Mouse (Mus musculus): ENCODE data around the gene Ptchd3.

GRCm38 (mm10) chr11:121791446-121791845 lies 38.6 kb upstream of the Ptchd3 start:
- TF ChIP-seq CTCF (conservative IDR thresholded peaks at IDR 0.05; ENCODE audit: low read length) (no peak), NANOG (IDR thresholded peaks at IDR 0.05; ENCODE audit: borderline replicate concordance, low read length) (no peak), POU5F1 (IDR thresholded peaks at IDR 0.05; ENCODE audit: borderline replicate concordance, low read length) (no peak)

Data from E14TG2a.4 (cell line).